Mouse (Mus musculus) Patski (cell line): ENCODE data around the gene Isyna1. TPM values are rescaled to one million over a fixed set of nuclear protein-coding genes. Genes with fewer than 3 reads are reported as not detected.

Experiments used
- ATAC-seq: fragments of 100-300 bp; one replicate; pipeline ENCODE4 v1.8.0; 2021
- CTCF ChIA-PET: fragments of 350-600 bp; sonication (Branson Sonifier 250); formaldehyde crosslinking; loops from one replicate; lab custom pipeline; 2022; ENCODE audit warnings: inconsistent platforms; lab: Charles Lee
- POLR2A ChIA-PET: fragments of 350-600 bp; sonication (Branson Sonifier 250); formaldehyde crosslinking; loops from one replicate; lab custom pipeline; 2022; ENCODE audit warnings: antibody characterized with exemption, inconsistent platforms; lab: Charles Lee
- DNase-seq: peaks from one replicate; pipeline ENCODE4 v3.0.0-alpha.2; 2011; ENCODE audit warnings: low read depth, low spot score
- H3K27me3 ChIP-seq: fragments of 371-371 bp; one replicate; pipeline ENCODE4 v1.5.1; 2021
- CTCF ChIP-seq: fragments of 100-300 bp; IDR thresholded peaks from one replicate; pipeline ENCODE4 v1.5.1; 2021
- in situ Hi-C: fragments of 300-500 bp; cut with MboI; formaldehyde crosslinking; loops from 3 replicates; pipeline ENCODE4 v1.11.1; 2018; ENCODE audit warnings: low pct_unique_long_range_greater_than_20kb, mixed read lengths
- polyA plus RNA-seq: library from polyadenylated mRNA; unstranded; gene quantifications from one replicate; pipeline ENCODE4 v1.2.3, GENCODE M21; 2021

Isyna1 gene
- polyA plus RNA-seq, 1 experiment from 2014 or later, result 6.4 TPM

DNA sequence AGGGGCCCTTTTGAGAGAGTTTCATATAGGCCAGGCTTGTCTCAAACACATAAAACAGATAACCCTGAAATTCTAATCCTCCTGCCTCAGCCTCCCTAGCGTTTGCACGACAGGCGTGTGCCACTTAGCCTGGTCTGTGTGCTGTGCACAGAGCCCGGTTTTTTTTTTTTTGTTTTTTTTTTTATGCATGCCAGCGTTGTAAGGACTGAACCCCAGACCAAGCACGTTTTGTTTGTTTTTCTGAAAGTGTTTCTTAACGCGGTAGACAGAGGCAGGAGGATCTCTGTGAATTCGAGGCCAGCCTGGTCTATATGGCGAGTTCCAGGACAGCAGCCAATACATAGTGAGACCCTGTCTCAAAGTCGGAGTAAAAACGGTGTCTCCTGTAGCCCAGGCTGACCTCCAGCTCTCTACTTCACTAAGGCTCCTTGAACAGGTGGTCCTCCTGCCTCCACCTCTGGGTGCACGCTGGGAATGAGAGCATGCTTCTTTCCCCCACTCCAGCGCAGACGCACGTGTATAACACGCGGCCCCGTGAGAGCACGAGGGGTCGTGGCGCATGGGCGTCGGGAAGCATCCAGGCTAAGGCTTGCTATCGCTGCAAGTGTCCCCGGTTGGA is 14.7 kb downstream of the Isyna1 start, which contains the start of gene Ssbp4:
Gene Ssbp4 (minus strand): TSS at position 124 of the 619 bp plus-strand sequence.
- TF ChIP-seq CTCF, result no peak
- DNase-seq, result no peak
- in situ Hi-C loops, result no loop called here
- H3K27me3 ChIP-seq, result no peaks in the 10 kb centered on the region
- ChIA-PET CTCF (interaction anchor here (3.5 kb wide), 1 partner anchor 21 kb away, joined by 17 read pairs; no protein-coding TSS in a partner anchor), POLR2A (interaction anchor here (0.6 to 1.9 kb wide), 18 partner anchors 8 to 774 kb away, joined by 3 to 9 read pairs (median 4); partner anchors contain the start of genes Ell, Fkbp8, Kxd1 and Rex1bd)
- no peak for ATAC-seq

- TF ChIP-seq CTCF, result no peak
- ChIA-PET CTCF (interaction anchor here (2.9 to 3.5 kb wide), 3 partner anchors 16 to 43 kb away, joined by 16 to 21 read pairs (median 17); no protein-coding TSS in a partner anchor), POLR2A (interaction anchor here (0.6 to 1.9 kb wide), 20 partner anchors 9 to 773 kb away, joined by 3 to 9 read pairs (median 4); partner anchors contain the start of genes Ell, Fkbp8, Jund and Kxd1)
- DNase-seq, result no peak
- no peaks in the 10 kb centered on the region for H3K27me3 ChIP-seq
- ATAC-seq, result peak; percentile 53
- in situ Hi-C loops, result no loop called here
These were observed 15.2 kb downstream of the Isyna1 start for GRCm38 (mm10) chr8:70609368-70609848.

- no peak for TF ChIP-seq CTCF
- H3K27me3 ChIP-seq, result no peaks in the 10 kb centered on the region
- POLR2A ChIA-PET, result interaction anchor here (0.6 to 2.6 kb wide), 20 partner anchors 19 to 772 kb away, joined by 3 to 11 read pairs (median 4); partner anchors contain the start of genes Ell, Fkbp8, Jund and Kxd1
- peak; percentile 54 for ATAC-seq
- no peak for DNase-seq
- CTCF ChIA-PET, result interaction anchor here (0.7 to 3.5 kb wide), 11 partner anchors 11 to 100 kb away, joined by 3 to 21 read pairs (median 5); partner anchors contain the start of gene Ell
- in situ Hi-C loops, result loop anchor here (10.0 kb wide), 1 partner anchor 55 kb away; the partner anchor contains the start of gene Pgpep1
These were observed 15.9 kb downstream of the Isyna1 start for GRCm38 (mm10) chr8:70609849-70610795.

DNA sequence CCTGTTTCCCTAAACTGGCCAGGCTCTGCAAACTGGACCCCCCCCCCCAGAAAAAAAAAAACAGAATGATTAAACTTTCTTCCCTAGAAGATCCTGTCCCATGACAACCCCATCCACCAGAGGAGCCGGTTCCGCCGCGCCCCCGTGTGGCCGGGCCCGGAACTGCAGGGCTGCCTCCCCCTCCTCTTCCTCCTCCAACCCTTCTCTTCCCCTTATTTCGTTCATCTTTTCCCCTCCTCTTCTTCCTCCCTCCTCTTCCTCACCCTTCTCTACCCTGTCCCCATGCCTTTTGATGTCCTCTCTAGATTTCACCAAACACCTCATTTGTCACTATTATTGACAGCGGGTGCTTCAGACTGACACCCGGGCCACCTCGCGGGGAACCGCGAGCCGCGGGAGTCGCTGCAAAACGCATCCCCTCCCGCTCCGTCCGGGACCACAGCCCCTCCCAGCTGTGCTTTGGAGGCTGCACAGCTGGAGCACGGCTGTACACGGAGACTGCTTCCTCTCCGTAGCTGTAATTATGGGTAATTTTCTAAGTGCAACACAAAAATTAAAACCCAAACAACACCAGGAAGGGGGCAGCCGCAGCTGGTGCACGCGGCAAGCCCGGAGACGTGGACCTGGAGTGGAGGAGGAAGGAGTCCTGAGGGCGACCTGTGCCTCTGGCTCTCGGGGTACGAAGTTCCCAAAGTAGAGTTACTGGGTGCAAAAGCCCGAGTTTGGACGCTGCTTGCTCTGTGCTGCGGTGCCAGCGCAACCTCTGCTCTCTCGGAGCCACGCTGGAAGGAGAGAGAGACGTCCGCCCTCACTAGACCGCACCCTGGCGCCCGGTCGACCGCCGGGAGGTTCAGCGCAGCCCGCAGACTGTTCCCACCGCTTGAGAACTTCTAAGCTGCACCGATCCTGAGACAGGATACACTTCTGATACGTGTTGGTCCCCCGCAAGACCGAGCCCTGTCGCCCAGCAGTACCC is 16.9 kb downstream of the Isyna1 start:
- ATAC-seq, result no peak
- ChIA-PET CTCF (interaction anchor here (0.8 to 3.5 kb wide), 16 partner anchors 12 to 90 kb away, joined by 3 to 21 read pairs (median 5); partner anchors contain the start of gene Lsm4), POLR2A (interaction anchor here (0.7 to 2.6 kb wide), 7 partner anchors 13 to 87 kb away, joined by 3 to 11 read pairs (median 5); partner anchors contain the start of gene Jund)
- in situ Hi-C loops, result loop anchor here (10.0 kb wide), 1 partner anchor 54 kb away; the partner anchor contains the start of gene Pgpep1
- DNase-seq, result no peak
- no peaks in the 10 kb centered on the region for H3K27me3 ChIP-seq
- TF ChIP-seq CTCF, result no peak

GRCm38 (mm10) chr8:70611849-70612248 is 17.7 kb downstream of the Isyna1 start:
- ChIA-PET CTCF (interaction anchor here (0.8 to 3.5 kb wide), 16 partner anchors 9 to 67 kb away, joined by 3 to 21 read pairs (median 5); partner anchors contain the start of gene Lsm4), POLR2A (interaction anchor here (0.7 to 2.6 kb wide), 5 partner anchors 12 to 47 kb away, joined by 3 to 11 read pairs (median 3); no protein-coding TSS in a partner anchor)
- no peak for DNase-seq
- no peak for TF ChIP-seq CTCF
- in situ Hi-C loops, result loop anchor here (10.0 kb wide), 1 partner anchor 53 kb away; the partner anchor contains the start of gene Pgpep1
- H3K27me3 ChIP-seq, result no peaks in the 10 kb centered on the region
- ATAC-seq, result no peak

GRCm38 (mm10) chr8:70613763-70614162 is 19.6 kb downstream of the Isyna1 start:
- POLR2A ChIA-PET, result no interaction called here
- no peak for TF ChIP-seq CTCF
- ATAC-seq (no peak), DNase-seq (no peak)
- CTCF ChIA-PET, result interaction anchor here (1.3 to 1.6 kb wide), 2 partner anchors 15 to 20 kb away, joined by 3 read pairs; no protein-coding TSS in a partner anchor
- H3K27me3 ChIP-seq, result no peaks in the 10 kb centered on the region
- in situ Hi-C loops, result loop anchor here (10.0 kb wide), 1 partner anchor 51 kb away; the partner anchor contains the start of gene Pgpep1

DNA sequence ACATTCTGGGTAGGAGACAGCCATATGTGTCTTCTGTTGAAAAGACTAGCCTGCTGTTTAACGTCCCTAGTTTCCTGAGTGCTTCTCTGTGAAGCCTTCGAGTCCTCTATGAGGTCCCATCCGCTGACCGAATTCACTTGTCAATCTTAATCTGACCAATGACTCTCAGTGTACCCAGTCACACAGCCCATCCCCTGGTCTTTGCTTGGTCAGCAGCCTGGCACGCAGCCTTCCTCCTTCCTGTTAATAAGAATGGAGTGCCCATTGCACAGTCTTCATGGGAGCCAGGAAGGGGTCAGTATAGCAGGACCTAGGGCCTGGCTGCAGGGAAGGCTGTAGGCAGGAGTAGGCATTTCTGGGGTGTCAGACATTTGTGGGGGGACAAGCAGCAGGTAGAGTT is 20.3 kb downstream of the Isyna1 start:
- ChIA-PET CTCF (interaction anchor here (1.3 to 1.6 kb wide), 3 partner anchors 14 to 19 kb away, joined by 3 to 6 read pairs (median 3); no protein-coding TSS in a partner anchor), POLR2A (no interaction called here)
- no peak for TF ChIP-seq CTCF
- in situ Hi-C loops, result loop anchor here (10.0 kb wide), 1 partner anchor 50 kb away; the partner anchor contains the start of gene Pgpep1
- ATAC-seq (no peak), DNase-seq (no peak)
- no peaks in the 10 kb centered on the region for H3K27me3 ChIP-seq

DNA sequence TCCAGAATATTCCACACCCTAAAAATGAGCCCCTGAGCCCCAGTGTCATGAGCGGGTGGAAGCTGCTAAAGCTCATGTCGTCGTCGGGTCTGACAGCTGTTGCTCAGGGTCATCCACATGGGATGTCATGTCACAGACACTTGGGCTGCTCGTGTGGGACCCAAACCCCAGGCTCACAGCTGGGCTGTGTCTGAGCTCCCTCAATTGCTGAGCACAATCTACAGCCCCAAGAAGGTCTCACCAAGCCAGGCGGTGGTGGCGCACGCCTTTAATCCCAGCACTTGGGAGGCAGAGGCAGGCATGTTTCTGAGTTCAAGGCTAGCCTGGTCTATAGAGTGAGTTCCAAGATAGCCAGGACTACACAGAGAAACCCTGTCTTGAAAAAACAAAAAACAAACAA is 21.1 kb downstream of the Isyna1 start:
- no peak for TF ChIP-seq CTCF
- ChIA-PET CTCF (interaction anchor here (1.1 to 1.5 kb wide), 3 partner anchors 10 to 53 kb away, joined by 3 to 6 read pairs (median 6); no protein-coding TSS in a partner anchor), POLR2A (interaction anchor here (1.8 kb wide), 1 partner anchor 15 kb away, joined by 10 read pairs; no protein-coding TSS in a partner anchor)
- H3K27me3 ChIP-seq, result no peaks in the 10 kb centered on the region
- in situ Hi-C loops, result loop anchor here (10.0 kb wide), 1 partner anchor 50 kb away; the partner anchor contains the start of gene Pgpep1
- DNase-seq (no peak), ATAC-seq (no peak)
